Mouse (Mus musculus) lung, adult 2 months (tissue): ENCODE data around the gene Tnn.

Source experiments
- CTCF ChIP-seq: fragments of 200-500 bp; IDR thresholded peaks from 2 replicates; pipeline ENCODE4 v1.5.1; 2011; ENCODE audit warnings: mild to moderate bottlenecking, low read length, control low read depth; ENCODE audit not compliant: insufficient read depth
- POLR2A ChIP-seq: fragments of 200-500 bp; IDR thresholded peaks from 2 replicates; pipeline ENCODE4 v1.6.1; 2011; ENCODE audit warnings: low read depth, mild to moderate bottlenecking, control low read depth, low read length, borderline replicate concordance; ENCODE audit errors: extremely low read depth

- TF ChIP-seq POLR2A (no peak), CTCF (no peak)
Measured at GRCm38 (mm10) chr1:160144343-160144742, 9.0 kb downstream of the Tnn start.
